Mouse (Mus musculus) MN1 (cell line): ENCODE data around the gene Olfr1358.

ENCODE experiments used
- DNase-seq: peaks from one replicate; pipeline ENCODE4 v3.0.0-alpha.2; 2016; ENCODE audit warnings: low spot score

Olfr1358 gene

GRCm38 (mm10) chr10:78569686-78570085 is 52.5 kb downstream of the Olfr1358 start:
- DNase-seq, result no peak
